Mouse (Mus musculus): ENCODE measurements around the gene Ngly1.
"Not testable (repeated sequence)": the region's sequence is repeated elsewhere in the genome, so short reads cannot be mapped to it uniquely, and the experiment has no call there.

Ngly1 gene

GRCm38 (mm10) chr14:16260541-16260940 is 11.5 kb downstream of the Ngly1 start:
- DNase-seq (ENCODE audit: low spot score in 2 of 2): no peak

GRCm38 (mm10) chr14:16261869-16262268 is 12.8 kb downstream of the Ngly1 start:
- no peak for DNase-seq (ENCODE audit: low spot score in 2 of 2)

- DNase-seq (ENCODE audit: low spot score in 2 of 2): no peak
Observed at GRCm38 (mm10) chr14:16267028-16267427, 17.9 kb downstream of the Ngly1 start.

- DNase-seq (ENCODE audit: low spot score in 2 of 2): no peak
Observed at GRCm38 (mm10) chr14:16269776-16270175, 20.7 kb downstream of the Ngly1 start.

DNA sequence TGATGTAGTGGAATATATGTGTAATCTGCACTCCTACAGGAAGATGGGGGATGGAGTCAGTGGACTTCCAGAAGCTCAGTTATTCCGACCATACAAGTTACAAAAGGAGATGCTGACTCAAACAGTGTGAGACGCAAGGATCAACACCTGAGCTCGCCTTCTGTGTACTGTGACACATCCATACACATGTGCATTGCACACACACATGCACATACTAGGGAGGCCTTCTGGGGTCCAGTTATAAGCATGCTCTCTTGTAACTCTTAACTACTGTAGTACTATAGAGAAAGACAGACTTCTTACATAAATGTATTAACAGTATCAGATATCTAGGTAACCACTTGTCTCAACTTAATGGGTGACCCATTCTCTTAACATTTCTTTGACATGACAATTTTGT is 24.6 kb downstream of the Ngly1 start:
- DNase-seq (ENCODE audit: low spot score in 2 of 2): no peak

DNA sequence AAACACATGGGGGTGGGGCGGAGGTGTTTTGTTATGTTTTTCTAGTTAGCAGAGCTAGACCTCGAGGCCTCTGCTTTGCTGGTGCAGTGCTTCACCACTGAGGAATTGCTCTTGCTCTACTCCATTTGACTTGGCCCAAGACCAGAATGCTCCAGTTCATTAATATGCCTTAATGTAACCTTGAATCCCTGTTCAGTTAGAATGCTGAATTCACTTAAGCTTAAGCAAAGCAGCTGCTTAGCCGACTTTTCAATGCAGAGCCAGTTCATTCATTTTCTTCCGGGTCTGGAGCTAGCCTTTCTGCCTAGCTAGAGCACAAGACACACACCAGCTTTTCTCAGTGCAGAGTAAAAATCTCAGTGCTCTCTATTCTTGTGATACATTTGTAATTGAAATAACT is 30.1 kb downstream of the Ngly1 start:
- DNase-seq (ENCODE audit: low spot score in 2 of 2): no peak

DNA sequence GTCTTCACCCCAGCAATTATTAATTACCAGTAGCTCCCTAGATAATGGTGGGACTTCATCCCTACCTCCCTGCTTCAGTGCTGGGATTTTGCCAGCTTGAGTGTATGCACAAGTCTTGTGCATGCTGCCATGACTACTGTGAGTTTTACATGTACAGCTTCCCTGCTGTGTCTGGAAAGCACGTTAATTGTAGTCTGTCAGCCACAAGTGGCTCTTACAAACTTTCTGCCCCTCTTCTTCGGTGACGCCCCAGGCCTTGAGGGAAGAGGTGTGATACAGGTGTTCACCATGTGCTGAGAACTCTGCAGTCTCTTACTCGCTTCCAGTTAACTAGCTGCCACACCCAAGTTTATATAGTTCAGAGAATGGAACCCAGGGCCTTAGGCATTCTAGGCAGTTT is 34.9 kb downstream of the Ngly1 start:
- no peak for DNase-seq (ENCODE audit: low spot score in 2 of 2)

GRCm38 (mm10) chr14:16292371-16292770 is 43.3 kb downstream of the Ngly1 start:
- no peak for DNase-seq (ENCODE audit: low spot score in 2 of 2)

- DNase-seq (ENCODE audit: low spot score in 2 of 2): no peak
Observed at GRCm38 (mm10) chr14:16293015-16293414, 43.9 kb downstream of the Ngly1 start.

DNA sequence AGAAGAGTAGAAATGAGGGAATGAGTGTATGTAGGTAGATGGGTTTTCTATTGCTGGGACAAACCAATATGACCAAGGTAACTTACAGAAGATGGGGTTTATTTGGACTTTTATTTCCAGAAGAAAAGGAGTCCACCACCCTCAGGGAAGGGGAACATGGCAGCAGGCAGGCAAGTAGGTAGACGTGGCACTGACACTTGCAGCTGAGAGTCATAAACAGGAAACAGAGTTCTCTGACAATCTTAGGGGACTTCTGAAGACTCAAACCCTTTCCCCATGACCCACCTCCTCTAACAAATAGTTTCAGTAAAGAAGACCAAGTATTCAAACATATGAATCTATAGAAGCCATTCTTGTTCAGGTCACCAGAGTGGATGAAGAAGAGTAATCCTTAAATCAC is 44.8 kb downstream of the Ngly1 start:
- no peak for DNase-seq (ENCODE audit: low spot score in 2 of 2)

DNA sequence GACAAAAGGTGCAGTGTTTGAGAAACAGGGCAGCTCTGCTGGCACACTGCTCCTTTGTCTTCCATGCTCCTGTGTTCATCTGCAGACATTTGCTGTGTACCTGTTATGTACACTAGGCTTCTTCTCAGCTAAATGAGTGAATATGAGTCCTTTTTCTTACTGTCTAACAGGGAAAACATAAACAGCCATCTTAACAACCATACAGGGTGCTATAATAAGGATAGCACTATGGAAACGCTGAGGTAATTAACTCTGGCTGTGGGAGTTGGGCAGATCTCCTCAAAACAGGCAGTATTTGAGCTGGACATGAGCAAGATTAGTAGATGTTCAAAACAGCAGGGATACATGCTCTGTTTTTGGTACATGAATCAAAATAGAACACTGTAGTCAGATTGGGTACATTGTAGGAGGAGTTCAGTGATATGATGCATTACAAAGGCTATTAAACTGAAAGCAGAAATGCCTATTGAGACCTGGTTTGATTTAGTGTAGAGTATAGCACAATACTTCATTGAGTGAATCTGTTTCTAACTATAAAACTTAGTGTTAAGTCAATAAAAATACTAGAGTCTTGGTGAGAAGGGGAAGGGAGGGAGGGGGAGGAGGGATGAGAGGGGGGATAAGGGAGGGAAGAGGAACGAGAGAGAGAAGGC is 47.9 kb downstream of the Ngly1 start:
- no peak for DNase-seq (ENCODE audit: low spot score in 2 of 2)

GRCm38 (mm10) chr14:16301735-16302134 is 52.7 kb downstream of the Ngly1 start:
- DNase-seq (ENCODE audit: low spot score in 2 of 2): no peak

- no peak for DNase-seq (ENCODE audit: low spot score in 2 of 2)
Observed at GRCm38 (mm10) chr14:16302688-16303087, 53.6 kb downstream of the Ngly1 start.

DNA sequence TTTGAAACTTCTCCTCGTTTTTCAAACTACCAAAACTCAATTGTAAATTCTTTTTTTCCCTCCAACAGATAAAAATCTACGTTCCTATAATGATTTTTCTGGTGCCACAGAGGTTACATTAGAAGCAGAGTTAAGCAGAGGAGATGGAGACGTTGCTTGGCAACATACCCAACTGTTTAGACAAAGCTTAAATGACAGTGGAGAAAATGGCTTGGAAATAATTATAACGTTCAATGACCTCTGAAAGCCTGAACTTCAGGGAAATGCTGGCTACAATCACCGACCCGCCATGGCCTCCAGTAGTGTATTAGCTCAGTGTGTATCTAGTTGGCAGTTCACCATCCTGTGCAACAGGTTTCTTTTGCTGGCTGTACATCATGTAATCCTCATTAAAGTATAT is 61.7 kb downstream of the Ngly1 start:
- no peak for DNase-seq (ENCODE audit: low spot score in 2 of 2)

GRCm38 (mm10) chr14:16312599-16312998 is 63.5 kb downstream of the Ngly1 start:
- no peak for DNase-seq (ENCODE audit: low spot score in 2 of 2)

GRCm38 (mm10) chr14:16313073-16313472 is 64.0 kb downstream of the Ngly1 start:
- not testable (repeated sequence) for DNase-seq (ENCODE audit: low spot score in 2 of 2)

GRCm38 (mm10) chr14:16313936-16314521 is 64.9 kb downstream of the Ngly1 start:
- DNase-seq (ENCODE audit: low spot score in 2 of 2): no peak

GRCm38 (mm10) chr14:16314842-16315241 is 65.8 kb downstream of the Ngly1 start:
- no peak for DNase-seq (ENCODE audit: low spot score in 2 of 2)

- DNase-seq (ENCODE audit: low spot score in 2 of 2): no peak
Observed at GRCm38 (mm10) chr14:16316715-16317114, 67.6 kb downstream of the Ngly1 start.

DNA sequence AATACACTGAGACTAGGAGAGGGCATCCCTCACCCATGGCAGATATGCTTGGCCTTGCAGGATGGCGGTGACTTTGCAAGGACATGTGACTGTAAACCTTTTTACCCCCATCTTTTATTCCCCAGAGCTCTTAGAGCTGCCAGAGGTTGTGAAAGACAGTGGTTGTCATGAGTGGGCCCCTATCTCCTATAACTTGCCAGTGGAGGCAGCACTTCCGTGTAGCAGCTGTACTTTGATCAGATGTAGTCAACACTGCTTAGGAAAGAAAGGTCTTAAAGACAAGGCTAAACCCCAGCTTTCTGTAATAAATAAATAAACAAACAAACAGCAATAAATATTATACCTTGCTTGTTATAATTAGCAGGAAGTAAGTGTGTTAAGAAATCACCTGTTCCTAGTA is 70.7 kb downstream of the Ngly1 start:
- no peak for DNase-seq (ENCODE audit: low spot score in 2 of 2)

GRCm38 (mm10) chr14:16324394-16324793 is 75.3 kb downstream of the Ngly1 start:
- no peak for DNase-seq (ENCODE audit: low spot score in 2 of 2)

GRCm38 (mm10) chr14:16325208-16325607 is 76.1 kb downstream of the Ngly1 start:
- no peak for DNase-seq (ENCODE audit: low spot score in 2 of 2)

- DNase-seq (ENCODE audit: low spot score in 2 of 2): no peak
Observed at GRCm38 (mm10) chr14:16328531-16328930, 79.5 kb downstream of the Ngly1 start.

- DNase-seq (ENCODE audit: low spot score in 2 of 2): no peak
Observed at GRCm38 (mm10) chr14:16328959-16329480, 79.9 kb downstream of the Ngly1 start.
